Mouse (Mus musculus) urinary bladder, postnatal 36 days (tissue): ENCODE measurements around the gene Cyp4f37.
"Not testable (repeated sequence)": the region's sequence is repeated elsewhere in the genome, so short reads cannot be mapped to it uniquely, and the experiment has no call there.

Experiments
- DNase-seq, 2 experiments: peaks; one replicate each; pipeline ENCODE4 v3.0.0; 2022; ENCODE audit warnings: low spot score in 2 of 2, mixed read lengths in 1 of 2

Gene Cyp4f37

DNA sequence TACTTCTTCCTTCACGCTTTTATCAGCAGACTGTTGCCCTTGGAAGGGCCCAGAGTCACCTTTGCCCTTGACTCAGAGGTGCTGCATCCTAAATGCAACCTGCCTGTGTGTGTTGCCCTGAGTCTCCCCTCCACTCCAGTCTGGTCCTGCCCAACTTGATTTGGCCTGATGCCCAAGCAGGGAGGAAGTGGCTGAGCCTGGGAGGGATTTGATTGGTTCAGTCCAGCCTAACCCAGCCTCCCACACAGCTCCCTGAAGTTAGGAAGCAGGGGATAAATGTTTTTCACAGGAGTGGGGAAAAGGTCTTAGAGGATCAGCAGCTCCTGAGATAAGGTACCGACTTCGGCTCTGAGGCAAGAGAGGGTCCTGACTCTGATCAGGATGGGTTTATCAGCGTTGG lies at the start of gene Cyp4f37:
TSS of gene Cyp4f37 (plus strand) at position 292 of the 400 bp plus-strand sequence.
- DNase-seq = not testable (repeated sequence)

DNA sequence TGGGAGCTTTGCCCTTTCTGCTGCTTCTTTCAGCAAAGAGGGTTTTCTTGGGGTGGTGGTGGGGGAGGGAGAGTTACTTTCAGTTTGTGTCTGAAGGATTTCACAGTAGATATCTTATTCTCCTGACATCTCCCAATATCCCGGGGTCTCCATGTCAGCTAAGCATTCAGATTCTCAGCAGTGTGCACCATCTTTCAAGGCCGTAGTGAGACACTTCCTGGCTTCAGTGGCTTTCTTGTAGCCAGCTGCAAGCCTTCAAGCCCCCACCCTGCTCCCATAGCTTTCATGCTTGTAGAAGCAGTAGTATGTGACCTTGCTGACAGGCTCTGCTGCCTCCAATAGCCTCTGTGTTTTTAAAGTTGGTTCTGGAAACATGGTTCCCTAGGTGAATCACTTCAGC lies 47.8 kb upstream of the Cyp4f37 start:
- not testable (repeated sequence) for DNase-seq

GRCm38 (mm10) chr17:32577496-32578186 lies 43.5 kb upstream of the Cyp4f37 start:
- no peak for DNase-seq

GRCm38 (mm10) chr17:32596494-32596893 lies 24.6 kb upstream of the Cyp4f37 start:
- no peak for DNase-seq

DNA sequence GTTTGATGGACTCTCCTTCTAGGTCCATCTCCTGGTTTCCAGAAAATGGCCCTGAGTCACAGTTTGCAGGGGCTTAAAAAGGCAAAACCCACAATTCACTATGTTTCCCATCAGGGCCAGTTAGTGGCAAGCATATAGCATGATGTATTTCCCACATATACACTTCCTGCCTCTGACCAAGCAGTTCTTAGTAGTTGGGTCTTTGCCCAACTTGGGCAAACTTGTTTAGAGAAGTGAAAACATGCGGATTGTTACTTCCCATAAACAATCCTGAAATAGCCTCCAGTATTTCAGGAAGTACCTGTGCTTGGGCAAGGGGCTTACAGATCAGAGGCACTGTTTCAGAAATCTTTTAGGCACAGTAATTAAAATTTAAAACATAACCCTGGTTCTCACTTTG lies 13.1 kb upstream of the Cyp4f37 start:
- DNase-seq = no peak

DNA sequence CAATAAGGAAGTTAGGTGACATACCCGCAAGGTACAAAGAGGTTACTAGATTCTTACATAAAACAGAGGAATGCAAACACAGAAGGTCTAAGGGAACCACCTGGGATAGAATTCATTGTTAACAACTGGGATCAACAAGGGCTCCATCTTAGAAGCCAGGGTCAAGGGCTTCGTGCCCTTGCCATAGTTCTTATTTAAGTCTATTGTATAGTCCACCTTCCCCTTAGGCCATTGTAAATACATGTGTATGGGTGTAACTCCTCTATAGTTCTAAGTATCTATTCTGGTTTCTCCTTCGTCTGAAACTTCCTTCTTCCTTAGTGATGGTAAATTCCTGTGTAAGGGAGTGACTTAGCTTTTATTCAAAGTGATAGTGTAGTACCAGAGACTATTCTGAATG lies 10.9 kb upstream of the Cyp4f37 start:
- not testable (repeated sequence) for DNase-seq

DNA sequence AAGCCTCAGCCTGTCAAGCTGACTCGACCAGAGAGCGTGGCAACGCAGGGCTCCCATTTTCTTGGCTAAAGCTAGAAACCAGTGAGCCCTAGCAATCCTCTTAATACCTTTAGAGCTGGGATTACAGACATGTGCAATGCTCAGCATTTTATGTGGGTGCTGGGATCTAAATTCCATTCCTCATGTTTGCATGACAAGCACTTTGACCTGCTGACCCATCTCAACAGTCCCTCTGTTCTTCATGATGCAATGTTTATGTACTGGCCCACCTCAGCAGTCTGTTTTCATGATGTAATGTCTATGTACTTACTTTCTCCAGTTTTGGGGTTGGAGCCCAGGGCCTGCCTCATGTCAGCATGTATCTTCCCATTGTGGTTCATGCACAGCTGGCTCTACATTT lies 10.2 kb upstream of the Cyp4f37 start:
- no peak for DNase-seq

DNA sequence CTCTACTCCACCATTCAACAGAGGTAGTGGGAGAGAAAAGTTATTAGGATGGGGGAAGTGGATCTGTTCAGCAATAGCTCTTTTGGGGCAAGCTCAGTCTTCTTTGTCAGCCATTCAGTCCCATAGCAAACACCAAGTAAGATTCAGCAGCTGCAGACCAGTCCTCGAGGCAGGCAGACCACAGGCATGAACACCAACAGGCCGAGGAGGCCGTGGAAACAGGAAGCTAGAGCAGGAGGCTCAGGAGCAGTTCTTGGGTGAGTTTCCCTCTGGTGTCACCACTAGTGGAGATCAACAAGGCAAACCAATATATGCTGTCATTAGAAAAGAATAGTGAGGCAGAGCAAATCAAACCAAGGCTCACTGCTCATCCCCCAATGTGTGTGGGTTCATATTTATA lies 8.7 kb upstream of the Cyp4f37 start:
- no peak for DNase-seq

- DNase-seq = no peak
Measured at GRCm38 (mm10) chr17:32617252-32617651, 3.9 kb upstream of the Cyp4f37 start.

DNA sequence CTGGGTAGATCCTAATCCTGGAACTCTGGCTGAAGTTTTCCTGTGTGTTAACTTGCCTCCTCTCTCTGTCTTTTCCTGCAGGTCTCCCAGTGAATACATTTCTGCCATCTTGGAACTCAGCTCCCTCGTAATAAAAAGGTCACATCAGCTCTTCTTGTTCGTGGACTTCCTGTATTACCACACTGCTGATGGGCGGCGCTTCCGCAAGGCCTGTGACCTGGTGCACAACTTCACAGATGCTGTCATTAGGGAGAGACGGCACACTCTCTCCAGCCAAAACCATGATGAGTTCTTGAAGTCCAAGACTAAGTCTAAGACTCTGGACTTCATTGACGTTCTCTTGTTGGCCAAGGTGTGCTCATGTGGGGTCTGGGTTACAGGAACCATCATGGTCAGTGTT lies 8.6 kb downstream of the Cyp4f37 start:
- not testable (repeated sequence) for DNase-seq

- DNase-seq = no peak
Measured at GRCm38 (mm10) chr17:32631936-32632335, 10.8 kb downstream of the Cyp4f37 start.

DNA sequence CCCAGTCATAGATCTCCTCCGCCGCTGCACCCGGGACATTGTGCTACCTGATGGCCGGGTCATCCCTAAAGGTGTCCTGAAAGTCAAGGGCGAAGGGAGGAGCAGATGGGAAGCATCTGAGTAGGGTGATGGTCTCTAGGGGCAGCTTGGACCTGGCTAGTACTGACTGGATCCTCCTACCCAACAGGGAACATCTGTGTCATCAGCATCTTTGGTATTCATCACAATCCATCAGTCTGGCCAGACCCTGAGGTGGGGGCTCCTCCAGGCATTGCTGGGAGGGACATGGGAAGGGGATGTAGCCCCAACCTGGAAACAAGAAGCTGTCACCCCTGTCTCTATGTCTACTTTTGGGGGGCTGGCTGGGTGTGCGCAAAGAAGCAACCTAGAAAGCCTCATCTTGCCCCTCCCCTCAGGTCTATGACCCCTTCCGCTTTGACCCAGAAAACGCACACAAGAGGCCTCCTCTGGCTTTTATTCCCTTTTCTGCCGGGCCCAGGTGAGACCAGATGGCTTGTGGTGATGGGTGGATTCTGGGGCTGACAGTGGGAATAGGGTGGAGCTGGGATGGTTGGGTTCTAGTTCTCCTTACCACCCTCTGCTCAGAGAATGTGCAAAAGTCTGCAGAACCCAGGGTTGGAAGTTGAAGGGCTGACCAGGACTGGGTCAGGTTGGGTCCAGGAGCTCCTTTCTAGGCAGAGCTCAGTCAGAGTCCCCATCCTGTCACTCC lies 13.3 kb downstream of the Cyp4f37 start:
- not testable (repeated sequence) for DNase-seq

GRCm38 (mm10) chr17:32634972-32635314 lies 13.8 kb downstream of the Cyp4f37 start:
- peak; percentile 80 to 86 for DNase-seq

DNA sequence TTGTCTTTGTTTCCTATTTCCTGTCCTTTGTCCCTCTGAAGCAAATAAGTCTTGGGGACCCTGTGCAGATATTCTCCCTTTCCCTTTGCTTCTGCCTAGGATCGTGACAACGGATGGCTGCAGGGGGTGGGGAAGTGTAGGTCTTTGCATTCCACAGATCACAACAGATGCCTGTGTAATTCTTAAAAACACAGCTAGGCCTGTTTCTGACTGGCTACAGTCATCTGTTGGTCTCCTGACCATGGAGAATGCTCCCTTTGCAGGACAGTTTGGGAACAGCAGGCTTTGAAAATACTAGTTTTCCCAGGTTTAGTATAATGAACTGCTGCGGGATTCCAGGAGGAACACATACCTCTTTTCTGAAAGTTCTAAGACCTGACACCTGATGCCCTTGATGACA lies 15.2 kb downstream of the Cyp4f37 start:
- DNase-seq = no peak

DNA sequence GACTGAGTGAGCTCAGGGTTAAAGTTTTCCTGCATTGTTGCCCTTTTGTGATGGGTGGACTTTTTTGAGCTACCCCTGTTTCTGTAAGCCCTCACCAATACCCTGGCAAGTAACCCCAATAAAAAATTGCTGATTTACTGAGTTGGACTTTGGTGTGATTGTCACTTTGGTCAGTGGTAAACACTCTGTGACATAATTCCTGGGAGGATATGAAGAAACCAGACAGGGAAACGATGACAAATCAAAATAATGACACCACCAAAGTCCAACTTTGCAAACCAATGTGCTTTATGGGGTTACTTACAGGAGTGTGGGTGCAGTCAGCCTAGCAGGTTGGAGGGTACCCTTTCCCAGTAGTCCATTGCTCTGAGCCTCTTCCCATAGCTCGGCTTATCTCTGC lies 16.0 kb downstream of the Cyp4f37 start:
- no peak for DNase-seq

DNA sequence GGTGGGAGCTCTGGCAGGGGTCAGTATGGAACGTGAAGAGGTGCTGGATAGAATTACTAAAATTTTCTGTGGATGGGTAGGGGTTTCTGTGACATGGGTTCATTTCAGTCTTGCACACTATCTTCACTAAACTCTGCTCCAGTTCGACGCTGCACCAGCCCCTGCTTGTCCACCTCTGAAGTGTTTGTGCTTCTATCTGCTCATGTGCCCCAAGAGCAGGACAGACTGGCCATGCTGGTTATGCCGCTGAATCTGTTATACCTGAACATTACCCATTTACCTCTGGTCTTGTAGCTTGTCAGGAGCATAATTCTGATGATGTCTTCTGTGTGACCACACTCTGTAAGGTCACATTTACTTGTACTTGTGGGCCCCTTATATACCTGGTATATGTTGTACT lies 25.5 kb downstream of the Cyp4f37 start:
- peak in 1 of 2 experiments; percentile 37 for DNase-seq

GRCm38 (mm10) chr17:32653860-32654259 lies 32.8 kb downstream of the Cyp4f37 start:
- DNase-seq = no peak

DNA sequence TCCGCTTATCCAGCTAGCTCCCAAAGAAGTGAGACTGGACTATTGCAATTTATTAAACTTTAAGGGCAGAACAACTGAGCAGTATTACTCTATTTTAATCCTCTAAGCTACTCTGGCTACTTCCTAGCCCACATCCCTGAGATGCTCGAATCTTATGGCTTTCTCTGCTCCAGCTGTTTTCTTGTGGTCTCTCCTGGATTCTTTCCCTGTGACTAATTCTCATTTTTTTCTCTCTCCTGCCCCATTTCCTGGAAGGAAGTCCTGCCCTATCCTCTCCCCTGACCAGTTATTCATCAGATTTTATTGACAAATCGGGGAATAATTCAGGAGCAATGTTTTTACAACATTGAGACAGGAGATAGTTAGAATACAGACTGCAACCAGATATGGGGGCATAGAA lies 35.9 kb downstream of the Cyp4f37 start:
- DNase-seq = no peak

DNA sequence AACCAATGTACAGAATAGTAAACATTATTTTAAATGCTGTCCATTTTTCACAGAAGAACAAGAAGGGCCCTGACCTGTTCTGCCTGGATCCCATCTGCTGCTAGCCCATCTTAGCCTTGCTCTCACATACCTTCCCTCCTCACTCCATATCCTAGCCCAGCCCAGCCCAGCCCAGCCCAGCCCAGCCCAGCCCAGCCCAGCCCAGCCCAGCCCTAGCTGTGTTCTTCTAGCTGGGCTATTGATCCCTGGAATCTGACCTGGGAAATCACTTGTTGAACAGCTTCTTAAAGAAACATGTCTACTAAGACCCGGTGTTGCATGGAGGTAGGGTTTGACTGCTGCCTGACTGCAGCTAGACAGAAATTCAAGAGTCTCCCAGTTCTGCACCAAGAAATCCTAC lies 37.1 kb downstream of the Cyp4f37 start:
- DNase-seq = no peak

- DNase-seq = peak in 1 of 2 experiments; percentile 55
Measured at GRCm38 (mm10) chr17:32658712-32659111, 37.6 kb downstream of the Cyp4f37 start, which contains the start of gene Cyp4f40. Gene Cyp4f40, plus strand, starts transcription at chr17:32658900.

GRCm38 (mm10) chr17:32673976-32674375 lies 52.9 kb downstream of the Cyp4f37 start:
- no peak for DNase-seq

DNA sequence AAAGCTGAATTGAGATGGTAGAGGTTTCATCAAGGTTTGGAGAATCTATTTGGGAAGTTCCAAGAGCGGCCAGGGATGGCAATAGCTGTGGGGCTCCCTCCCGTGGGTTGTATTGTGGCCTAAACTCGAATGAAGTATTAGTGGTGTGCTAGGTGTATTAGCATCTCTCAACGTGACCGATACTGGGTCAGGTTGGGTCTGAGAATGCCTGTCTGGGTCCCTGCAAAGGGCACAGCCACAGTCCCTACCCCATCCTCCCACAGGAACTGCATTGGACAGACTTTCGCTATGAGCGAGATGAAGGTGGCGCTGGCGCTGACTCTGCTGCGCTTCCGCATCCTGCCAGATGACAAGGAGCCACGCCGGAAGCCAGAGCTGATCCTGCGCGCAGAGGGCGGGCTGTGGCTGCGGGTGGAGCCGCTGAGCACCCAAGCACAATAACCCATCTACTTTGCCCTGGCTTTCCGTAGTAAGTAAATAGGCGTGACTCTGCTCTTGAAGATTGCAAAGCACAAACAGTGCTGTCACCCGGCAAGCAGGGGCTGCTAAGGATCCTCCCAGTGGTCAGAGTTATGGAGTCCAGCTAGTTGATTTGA lies 55.0 kb downstream of the Cyp4f37 start:
- DNase-seq = peak in 1 of 2 experiments; percentile 21

DNA sequence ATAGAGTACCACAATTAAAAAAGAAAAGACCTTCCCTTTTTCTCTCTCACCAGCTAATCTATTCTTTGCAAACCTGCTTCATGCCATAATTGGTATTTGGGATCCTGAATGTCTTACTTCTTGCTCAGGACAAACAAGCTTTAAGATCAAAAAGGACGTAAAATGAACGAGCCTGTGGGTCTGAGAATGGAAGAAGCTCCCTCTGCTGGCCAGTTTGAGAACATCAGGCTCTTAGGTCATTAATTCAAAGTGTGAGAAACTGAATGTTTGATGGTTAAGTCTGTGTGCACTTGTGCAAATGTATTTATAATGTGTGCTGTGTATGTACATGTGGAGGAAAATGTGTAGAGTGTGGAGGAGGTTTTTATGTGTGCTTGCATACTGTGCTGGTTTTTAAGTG lies 59.3 kb downstream of the Cyp4f37 start:
- DNase-seq = no peak
